Mouse (Mus musculus): Measurements from ENCODE around the gene Cntnap2. TPM values are rescaled to one million over a fixed set of nuclear protein-coding genes. Genes with fewer than 3 reads are reported as not detected.

Gene Cntnap2
- polyA plus RNA-seq, 1 experiment from 2014 or later: 50.9 TPM

GRCm38 (mm10) chr6:46963693-46964092 is 1904.5 kb downstream of the Cntnap2 start:
- 73% methylated on average over 3 of the region's 3 CpGs for WGBS
- Histone ChIP-seq H3K9ac (no peak overlapping the region), H3K4me1 (replicated peaks) (0 out of 2 replicates have a peak, but pooled peaks cover 2% of the 10 kb centered on the region), H3K27me3 (no peaks in the 10 kb centered on the region), H3K4me2 (no peak overlapping the region), H3K27ac (replicated peaks) (no peak overlapping the region), H3K9me3 (no peaks in the 10 kb centered on the region), H3K4me3 (no peak overlapping the region), H3K36me3 (no peaks in the 10 kb centered on the region)
- no peak for ATAC-seq (ENCODE audit: low read depth)

GRCm38 (mm10) chr6:46972640-46973039 is 1913.5 kb downstream of the Cntnap2 start:
- WGBS: 81% methylated on average over 2 of the region's 2 CpGs
- Histone ChIP-seq H3K27ac (replicated peaks) (no peak overlapping the region), H3K9ac (no peak overlapping the region), H3K4me3 (no peak overlapping the region), H3K36me3 (no peaks in the 10 kb centered on the region), H3K4me1 (replicated peaks) (no peaks in the 10 kb centered on the region), H3K4me2 (no peak overlapping the region), H3K9me3 (no peaks in the 10 kb centered on the region), H3K27me3 (no peaks in the 10 kb centered on the region)
- ATAC-seq (ENCODE audit: low read depth): no peak

GRCm38 (mm10) chr6:46996010-46996602 is 1936.9 kb downstream of the Cntnap2 start:
- 89% methylated on average over 6 of the region's 6 CpGs for WGBS
- Histone ChIP-seq H3K4me2 (no peak overlapping the region), H3K9me3 (no peaks in the 10 kb centered on the region), H3K9ac (no peak overlapping the region), H3K27ac (replicated peaks) (no peak overlapping the region), H3K36me3 (no peaks in the 10 kb centered on the region), H3K27me3 (no peaks in the 10 kb centered on the region), H3K4me1 (replicated peaks) (no peaks in the 10 kb centered on the region), H3K4me3 (no peak overlapping the region)
- ATAC-seq (ENCODE audit: low read depth): no peak

- Histone ChIP-seq H3K27me3 (no peaks in the 10 kb centered on the region), H3K36me3 (no peaks in the 10 kb centered on the region), H3K27ac (replicated peaks) (no peak overlapping the region), H3K4me3 (no peak overlapping the region), H3K9me3 (no peaks in the 10 kb centered on the region), H3K9ac (no peak overlapping the region), H3K4me2 (no peak overlapping the region), H3K4me1 (replicated peaks) (no peaks in the 10 kb centered on the region)
- WGBS: 46% methylated on average over 3 of the region's 3 CpGs
- no peak for ATAC-seq (ENCODE audit: low read depth)
These were observed 1945.3 kb downstream of the Cntnap2 start for GRCm38 (mm10) chr6:47004430-47004829.

- H3K9ac ChIP-seq: no peak overlapping the region
- WGBS: 86% methylated on average over 4 of the region's 4 CpGs
- H3K27me3 ChIP-seq: no peaks in the 10 kb centered on the region
- H3K36me3 ChIP-seq: no peaks in the 10 kb centered on the region
- H3K27ac ChIP-seq (replicated peaks): no peak overlapping the region
- H3K4me3 ChIP-seq: no peak overlapping the region
- no peak overlapping the region for H3K4me2 ChIP-seq
- H3K4me1 ChIP-seq (replicated peaks): no peaks in the 10 kb centered on the region
- no peak for ATAC-seq (ENCODE audit: low read depth)
- H3K9me3 ChIP-seq: no peaks in the 10 kb centered on the region
These were observed 1953.8 kb downstream of the Cntnap2 start for GRCm38 (mm10) chr6:47012933-47013332.

- no peak overlapping the region for H3K9ac ChIP-seq
- 9% methylated on average over 4 of the region's 4 CpGs for WGBS
- peak; percentile 89 for ATAC-seq (ENCODE audit: low read depth)
- H3K9me3 ChIP-seq: no peaks in the 10 kb centered on the region
- no peaks in the 10 kb centered on the region for H3K27me3 ChIP-seq
- H3K4me3 ChIP-seq: no peak overlapping the region
- no peaks in the 10 kb centered on the region for H3K36me3 ChIP-seq
- H3K4me1 ChIP-seq (replicated peaks): no peaks in the 10 kb centered on the region
- no peak overlapping the region for H3K4me2 ChIP-seq
- H3K27ac ChIP-seq (replicated peaks): no peak overlapping the region
These were observed 1954.4 kb downstream of the Cntnap2 start for GRCm38 (mm10) chr6:47013535-47013934.

GRCm38 (mm10) chr6:47014886-47015586 is 1955.9 kb downstream of the Cntnap2 start:
- H3K27ac ChIP-seq (replicated peaks): peak overlapping the region; percentile 35; the same call in 1 of the 2 replicates
- no peak overlapping the region for H3K9ac ChIP-seq
- H3K4me1 ChIP-seq (replicated peaks): no peaks in the 10 kb centered on the region
- no peak overlapping the region for H3K4me2 ChIP-seq
- no peak overlapping the region for H3K4me3 ChIP-seq
- no peak for ATAC-seq (ENCODE audit: low read depth)
- no peaks in the 10 kb centered on the region for H3K36me3 ChIP-seq
- no peaks in the 10 kb centered on the region for H3K9me3 ChIP-seq
- no peaks in the 10 kb centered on the region for H3K27me3 ChIP-seq
- 74% methylated on average over 1 of the region's 1 CpGs for whole genome bisulfite sequencing

- Histone ChIP-seq H3K4me2 (no peak overlapping the region), H3K27me3 (no peaks in the 10 kb centered on the region), H3K9me3 (no peaks in the 10 kb centered on the region), H3K27ac (replicated peaks) (no peak overlapping the region), H3K9ac (no peak overlapping the region), H3K4me3 (no peak overlapping the region), H3K36me3 (no peaks in the 10 kb centered on the region), H3K4me1 (replicated peaks) (no peaks in the 10 kb centered on the region)
- ATAC-seq (ENCODE audit: low read depth): no peak
- 80% methylated on average over 4 of the region's 4 CpGs for WGBS
These were observed 1967.0 kb downstream of the Cntnap2 start for GRCm38 (mm10) chr6:47026064-47026686.

- H3K27me3 ChIP-seq: no peaks in the 10 kb centered on the region
- WGBS: 66% methylated on average over 2 of the region's 2 CpGs
- H3K4me3 ChIP-seq: no peak overlapping the region
- no peak overlapping the region for H3K27ac ChIP-seq (replicated peaks)
- H3K4me2 ChIP-seq: no peak overlapping the region
- ATAC-seq (ENCODE audit: low read depth): no peak
- no peak overlapping the region for H3K9ac ChIP-seq
- H3K4me1 ChIP-seq (replicated peaks): no peaks in the 10 kb centered on the region
- no peaks in the 10 kb centered on the region for H3K36me3 ChIP-seq
- H3K9me3 ChIP-seq: no peaks in the 10 kb centered on the region
These were observed 1972.2 kb downstream of the Cntnap2 start for GRCm38 (mm10) chr6:47031362-47031761.

- H3K9ac ChIP-seq: no peak overlapping the region
- WGBS: 80% methylated on average over 1 of the region's 1 CpGs
- H3K9me3 ChIP-seq: no peaks in the 10 kb centered on the region
- H3K4me1 ChIP-seq (replicated peaks): 0 out of 2 replicates have a peak, but pooled peaks cover 5% of the 10 kb centered on the region
- ATAC-seq (ENCODE audit: low read depth): no peak
- no peaks in the 10 kb centered on the region for H3K27me3 ChIP-seq
- H3K4me3 ChIP-seq: no peak overlapping the region
- no peak overlapping the region for H3K27ac ChIP-seq (replicated peaks)
- H3K4me2 ChIP-seq: no peak overlapping the region
- H3K36me3 ChIP-seq: no peaks in the 10 kb centered on the region
These were observed 1983.4 kb downstream of the Cntnap2 start for GRCm38 (mm10) chr6:47042602-47043001.

- Histone ChIP-seq H3K4me3 (no peak overlapping the region), H3K9ac (no peak overlapping the region), H3K4me1 (replicated peaks) (0 out of 2 replicates have a peak, but pooled peaks cover 5% of the 10 kb centered on the region), H3K36me3 (no peaks in the 10 kb centered on the region), H3K27ac (replicated peaks) (no peak overlapping the region), H3K4me2 (no peak overlapping the region), H3K9me3 (no peaks in the 10 kb centered on the region), H3K27me3 (no peaks in the 10 kb centered on the region)
- ATAC-seq (ENCODE audit: low read depth): no peak
- WGBS: 95% methylated on average over 1 of the region's 1 CpGs
These were observed 1984.4 kb downstream of the Cntnap2 start for GRCm38 (mm10) chr6:47043586-47043985.

- peak overlapping the region; percentile 63 for H3K4me2 ChIP-seq
- ATAC-seq (ENCODE audit: low read depth): 0 out of 2 replicates have a peak, but pooled peaks have one; percentile 15
- H3K4me3 ChIP-seq: peak overlapping the region; percentile 41
- 0 out of 2 replicates have a peak, but pooled peaks cover 5% of the 10 kb centered on the region for H3K4me1 ChIP-seq (replicated peaks)
- peak overlapping the region; percentile 65 for H3K9ac ChIP-seq
- H3K27me3 ChIP-seq: no peaks in the 10 kb centered on the region
- no peaks in the 10 kb centered on the region for H3K9me3 ChIP-seq
- H3K27ac ChIP-seq (replicated peaks): no peak overlapping the region
- 5% methylated on average over 46 of the region's 46 CpGs for WGBS
- no peaks in the 10 kb centered on the region for H3K36me3 ChIP-seq
These were observed 1985.4 kb downstream of the Cntnap2 start for GRCm38 (mm10) chr6:47044385-47045200.

Data from neural tube, embryonic 13.5 days (tissue).